Mouse (Mus musculus) liver, postnatal 0 days (tissue): ENCODE measurements around the gene Rprd2. TPM values are rescaled to one million over a fixed set of nuclear protein-coding genes. Genes with fewer than 3 reads are reported as not detected.
"Not testable (repeated sequence)": the region's sequence is repeated elsewhere in the genome, so short reads cannot be mapped to it uniquely, and the experiment has no call there.

Source experiments
- ATAC-seq: fragments of 200-750 bp; cut with Nextera tagmentation; 2 replicates; pipeline ENCODE4 v1.8.0; 2017; ENCODE audit warnings: mild to moderate bottlenecking, moderate library complexity
- DNase-seq: peaks from one replicate; pipeline ENCODE4 v3.0.0-alpha.2; 2016
- H3K27ac ChIP-seq: fragments of 300-500 bp; sonication (generic); 2 replicates; pipeline ENCODE4 v1.5.1; 2014; ENCODE audit warnings: antibody characterized with exemption, moderate library complexity, mild to moderate bottlenecking, low read depth
- H3K27me3 ChIP-seq: fragments of 300-500 bp; sonication (generic); 2 replicates; pipeline ENCODE4 v1.6.1; 2014; ENCODE audit warnings: low read length, control low read depth, mixed read lengths; ENCODE audit not compliant: insufficient read depth
- H3K36me3 ChIP-seq: fragments of 300-500 bp; sonication (generic); replicated peaks from 2 replicates; pipeline ENCODE4 v1.6.1; 2014; ENCODE audit warnings: mild to moderate bottlenecking, control low read depth, low read length, moderate library complexity, mixed read lengths; ENCODE audit not compliant: insufficient read depth
- H3K4me1 ChIP-seq: fragments of 300-500 bp; sonication (generic); 2 replicates; pipeline ENCODE4 v1.6.1; 2014; ENCODE audit warnings: antibody characterized with exemption, mild to moderate bottlenecking, control low read depth; ENCODE audit not compliant: insufficient read depth
- H3K4me2 ChIP-seq: fragments of 300-500 bp; sonication (generic); 2 replicates; pipeline ENCODE4 v1.6.1; 2014; ENCODE audit warnings: low read depth, mild to moderate bottlenecking, low read length, moderate library complexity, mixed read lengths
- H3K4me3 ChIP-seq: fragments of 300-500 bp; sonication (generic); 2 replicates; pipeline ENCODE4 v1.5.1; 2014; ENCODE audit warnings: low read depth, low read length
- H3K9ac ChIP-seq: fragments of 300-500 bp; sonication (generic); replicated peaks from 2 replicates; pipeline ENCODE4 v1.6.1; 2014; ENCODE audit warnings: mild to moderate bottlenecking, moderate library complexity
- H3K9me3 ChIP-seq: fragments of 300-500 bp; sonication (generic); 2 replicates; pipeline ENCODE4 v1.6.1; 2016; ENCODE audit warnings: mild to moderate bottlenecking, control low read depth, low read length, mixed read lengths
- CTCF ChIP-seq: sonication (generic); IDR thresholded peaks from 2 replicates; pipeline ENCODE4 v1.5.1; 2016; ENCODE audit warnings: antibody characterized with exemption, low read depth
- EP300 ChIP-seq: IDR thresholded peaks from 2 replicates; pipeline ENCODE4 v1.6.1; 2016; ENCODE audit warnings: antibody characterized with exemption, low read depth, mild to moderate bottlenecking
- WGBS: fragments of 180-500 bp; shearing (Covaris S2); extraction: QIAGEN DNeasy Blood & Tissue Kit; methylation state at CpG from one replicate; pipeline ENCODE4 v1.1.7; 2014; ENCODE audit not compliant: insufficient replicate concordance; 5-methylcytosine and 5-hydroxymethylcytosine counted together
- polyA plus RNA-seq: library from polyadenylated mRNA; unstranded; fragments of >200 nt; fragmentation: Nextera tagmentation; extraction: Ambion mirVana; gene quantifications from 2 replicates; pipeline ENCODE4 v1.2.1, GENCODE M21; 2015

Gene Rprd2
- polyA plus RNA-seq, 1 experiment from 2014 or later = 8.2 TPM

GRCm38 (mm10) chr3:95807630-95808029 lies 11.0 kb downstream of the Rprd2 start:
- not testable (repeated sequence) for H3K4me3 ChIP-seq, H3K36me3 ChIP-seq, ATAC-seq, H3K9me3 ChIP-seq, H3K4me1 ChIP-seq, DNase-seq, H3K27ac ChIP-seq, H3K4me2 ChIP-seq, H3K9ac ChIP-seq, H3K27me3 ChIP-seq
- WGBS = 97% methylated on average over 3 of the region's 6 CpGs
- TF ChIP-seq CTCF = 0 out of 2 replicates have a peak, but pooled peaks have one; percentile 9

- ATAC-seq (no peak), DNase-seq (no peak)
- H3K4me2 ChIP-seq = no peak overlapping the region
- peaks cover 8% of the 10 kb centered on the region for H3K36me3 ChIP-seq
- H3K4me3 ChIP-seq = no peak overlapping the region
- H3K4me1 ChIP-seq = peaks cover 5% of the 10 kb centered on the region
- no peaks in the 10 kb centered on the region for H3K9me3 ChIP-seq
- no peak overlapping the region; the same call in 1 of the 2 replicates for H3K9ac ChIP-seq
- WGBS = 25% methylated on average over 1 of the region's 1 CpGs
- H3K27me3 ChIP-seq = no peaks in the 10 kb centered on the region
- no peak overlapping the region for H3K27ac ChIP-seq
- no peak for TF ChIP-seq EP300
- no peak for TF ChIP-seq CTCF
Measured at GRCm38 (mm10) chr3:95806677-95807076, 12.0 kb downstream of the Rprd2 start.

- H3K4me3 ChIP-seq = no peak overlapping the region
- H3K27ac ChIP-seq = no peak overlapping the region
- peaks cover 6% of the 10 kb centered on the region for H3K36me3 ChIP-seq
- no peak for DNase-seq
- H3K9me3 ChIP-seq = no peaks in the 10 kb centered on the region
- no peak for ATAC-seq
- peaks cover 3% of the 10 kb centered on the region; the same call in 1 of the 2 replicates for H3K4me1 ChIP-seq
- TF ChIP-seq CTCF = no peak
- no peak for TF ChIP-seq EP300
- no peak overlapping the region for H3K4me2 ChIP-seq
- WGBS = 91% methylated on average over 4 of the region's 4 CpGs
- no peak overlapping the region for H3K9ac ChIP-seq
- H3K27me3 ChIP-seq = no peaks in the 10 kb centered on the region
Measured at GRCm38 (mm10) chr3:95803851-95804250, 14.8 kb downstream of the Rprd2 start.

- peaks cover 3% of the 10 kb centered on the region; the same call in 1 of the 2 replicates for H3K4me1 ChIP-seq
- no peaks in the 10 kb centered on the region for H3K9me3 ChIP-seq
- TF ChIP-seq CTCF (no peak), EP300 (no peak)
- no peak overlapping the region for H3K27ac ChIP-seq
- H3K4me2 ChIP-seq = no peak overlapping the region
- no peak for ATAC-seq
- no peak overlapping the region for H3K9ac ChIP-seq
- 71% methylated on average over 4 of the region's 4 CpGs for WGBS
- H3K36me3 ChIP-seq = no peaks in the 10 kb centered on the region
- H3K4me3 ChIP-seq = no peak overlapping the region
- no peak for DNase-seq
- H3K27me3 ChIP-seq = no peaks in the 10 kb centered on the region
Measured at GRCm38 (mm10) chr3:95798756-95799155, 19.9 kb downstream of the Rprd2 start.

GRCm38 (mm10) chr3:95794299-95794698 lies 24.4 kb downstream of the Rprd2 start:
- H3K27me3 ChIP-seq = no peaks in the 10 kb centered on the region
- 68% methylated on average over 1 of the region's 1 CpGs for WGBS
- no peak for DNase-seq
- H3K9ac ChIP-seq = no peak overlapping the region
- 0 out of 2 replicates have a peak, but pooled peaks cover 1% of the 10 kb centered on the region for H3K36me3 ChIP-seq
- no peaks in the 10 kb centered on the region for H3K4me1 ChIP-seq
- H3K4me3 ChIP-seq = no peak overlapping the region
- TF ChIP-seq EP300 = no peak
- no peak for TF ChIP-seq CTCF
- no peak for ATAC-seq
- H3K9me3 ChIP-seq = no peaks in the 10 kb centered on the region
- no peak overlapping the region for H3K4me2 ChIP-seq
- no peak overlapping the region for H3K27ac ChIP-seq

- ATAC-seq = no peak
- 79% methylated on average over 2 of the region's 2 CpGs for WGBS
- TF ChIP-seq EP300 = no peak
- no peak overlapping the region for H3K4me2 ChIP-seq
- no peaks in the 10 kb centered on the region for H3K9me3 ChIP-seq
- no peak for DNase-seq
- H3K4me1 ChIP-seq = no peaks in the 10 kb centered on the region
- no peak overlapping the region for H3K9ac ChIP-seq
- no peak overlapping the region for H3K27ac ChIP-seq
- H3K27me3 ChIP-seq = no peaks in the 10 kb centered on the region
- H3K4me3 ChIP-seq = no peak overlapping the region
- H3K36me3 ChIP-seq = 0 out of 2 replicates have a peak, but pooled peaks cover 4% of the 10 kb centered on the region
Measured at GRCm38 (mm10) chr3:95793662-95794061, 25.0 kb downstream of the Rprd2 start.

GRCm38 (mm10) chr3:95785501-95785900 lies 33.2 kb downstream of the Rprd2 start:
- no peak overlapping the region for H3K27ac ChIP-seq
- H3K4me2 ChIP-seq = no peak overlapping the region
- no peaks in the 10 kb centered on the region for H3K4me1 ChIP-seq
- TF ChIP-seq EP300 = no peak
- TF ChIP-seq CTCF = no peak
- H3K27me3 ChIP-seq = no peaks in the 10 kb centered on the region
- no peak overlapping the region for H3K9ac ChIP-seq
- H3K36me3 ChIP-seq = peaks cover 63% of the 10 kb centered on the region
- no peak for DNase-seq
- no peaks in the 10 kb centered on the region for H3K9me3 ChIP-seq
- 85% methylated on average over 4 of the region's 4 CpGs for WGBS
- no peak overlapping the region for H3K4me3 ChIP-seq
- ATAC-seq = no peak
